Mouse (Mus musculus) kidney, postnatal 0 days (tissue): Measurements from ENCODE around the gene Npcd. TPM values are rescaled to one million over a fixed set of nuclear protein-coding genes. Genes with fewer than 3 reads are reported as not detected.

Experiments used
- ATAC-seq: fragments of 200-750 bp; cut with Nextera tagmentation; replicated peaks from 2 replicates; pipeline ENCODE4 v1.8.0; 2017; ENCODE audit warnings: low read depth, moderate number of reproducible peaks, moderate TSS enrichment, moderate library complexity; ENCODE audit not compliant: low FRiP score
- DNase-seq: peaks from one replicate; pipeline ENCODE4 v3.0.0-alpha.2; 2016; ENCODE audit warnings: low spot score
- H3K27ac ChIP-seq: fragments of 300-500 bp; sonication (generic); 2 replicates; pipeline ENCODE4 v1.5.1; 2014; ENCODE audit warnings: mild to moderate bottlenecking
- H3K27me3 ChIP-seq: fragments of 300-500 bp; sonication (generic); 2 replicates; pipeline ENCODE4 v1.6.1; 2014; ENCODE audit warnings: low read length, mixed read lengths; ENCODE audit not compliant: insufficient read depth
- H3K36me3 ChIP-seq: fragments of 300-500 bp; sonication (generic); 2 replicates; pipeline ENCODE4 v1.6.1; 2014; ENCODE audit warnings: low read length, mixed read lengths; ENCODE audit not compliant: insufficient read depth
- H3K4me1 ChIP-seq: fragments of 300-500 bp; sonication (generic); replicated peaks from 2 replicates; pipeline ENCODE4 v1.6.1; 2014; ENCODE audit warnings: antibody characterized with exemption, low read length, mixed read lengths; ENCODE audit not compliant: insufficient read depth
- H3K4me2 ChIP-seq: fragments of 300-500 bp; sonication (generic); 2 replicates; pipeline ENCODE4 v1.6.1; 2014; ENCODE audit warnings: mild to moderate bottlenecking, low read length, moderate library complexity, mixed read lengths
- H3K4me3 ChIP-seq: fragments of 300-500 bp; sonication (generic); replicated peaks from 2 replicates; pipeline ENCODE4 v1.5.1; 2014; ENCODE audit warnings: low read depth, low read length
- H3K9ac ChIP-seq: fragments of 300-500 bp; sonication (generic); 2 replicates; pipeline ENCODE4 v1.6.1; 2014; ENCODE audit warnings: low read depth, low read length
- H3K9me3 ChIP-seq: fragments of 300-500 bp; sonication (generic); replicated peaks from 2 replicates; pipeline ENCODE4 v1.6.1; 2016; ENCODE audit warnings: low read length, inconsistent platforms, mixed read lengths
- CTCF ChIP-seq: IDR thresholded peaks from 2 replicates; pipeline ENCODE4 v1.5.1; 2016; ENCODE audit warnings: antibody characterized with exemption, low read depth, mild to moderate bottlenecking, moderate library complexity
- WGBS: fragments of 180-500 bp; shearing (Covaris S2); extraction: QIAGEN DNeasy Blood & Tissue Kit; methylation state at CpG from one replicate; pipeline ENCODE4 v1.1.7; 2014; 5-methylcytosine and 5-hydroxymethylcytosine counted together
- polyA plus RNA-seq: library from polyadenylated mRNA; unstranded; fragments of >200 nt; fragmentation: Nextera tagmentation; extraction: Ambion mirVana; gene quantifications from 2 replicates; pipeline ENCODE4 v1.2.1, GENCODE M21; 2015

The Npcd gene
- polyA plus RNA-seq, 1 experiment from 2014 or later, result 0.28 TPM

DNA sequence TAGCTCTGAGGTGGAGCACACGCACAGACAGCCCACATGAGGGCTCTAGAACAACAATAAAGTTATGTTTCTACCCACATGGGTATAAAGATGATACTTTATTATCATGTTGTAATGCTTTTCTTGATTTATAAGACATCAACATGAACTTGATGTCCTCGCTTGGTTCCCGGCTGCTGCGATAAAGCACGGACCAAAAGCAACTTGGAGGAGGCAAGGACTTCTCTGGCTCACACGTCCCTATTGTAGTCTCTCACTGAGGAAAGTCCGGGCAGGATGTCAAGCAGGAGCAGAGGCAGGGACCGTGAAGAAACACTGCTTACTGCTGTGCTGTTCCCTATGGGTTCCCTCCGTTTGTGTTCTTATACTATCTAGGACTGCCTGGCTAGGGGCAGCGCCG lies 90.0 kb downstream of the Npcd start:
- 82% methylated on average over 11 of the region's 11 CpGs for WGBS
- Histone ChIP-seq H3K27ac (no peak overlapping the region), H3K36me3 (peaks cover 2% of the 10 kb centered on the region; the same call in 1 of the 2 replicates), H3K4me1 (peaks cover 7% of the 10 kb centered on the region; the same call in 1 of the 2 replicates), H3K9ac (no peak overlapping the region), H3K4me2 (no peak overlapping the region), H3K27me3 (no peaks in the 10 kb centered on the region), H3K4me3 (no peak overlapping the region), H3K9me3 (no peaks in the 10 kb centered on the region)
- DNase-seq (no peak), ATAC-seq (no peak)
- TF ChIP-seq CTCF, result no peak

DNA sequence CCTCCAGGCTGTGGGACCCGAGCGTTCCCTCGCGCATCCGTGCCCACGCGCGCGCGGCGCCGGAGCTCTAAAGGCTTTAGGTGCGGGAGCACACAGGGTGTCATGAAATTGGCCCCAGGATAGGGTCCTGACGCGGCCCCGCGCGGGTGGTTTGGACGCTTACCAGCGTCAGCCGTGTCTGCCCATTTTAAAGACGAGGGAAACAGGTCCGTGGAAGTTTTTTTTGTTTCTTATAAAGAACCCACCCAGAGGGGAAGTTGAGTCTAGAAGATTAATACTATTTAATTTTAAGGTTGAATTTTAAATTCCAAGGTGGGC lies 91.4 kb downstream of the Npcd start:
- peak overlapping the region; percentile 94 for H3K9ac ChIP-seq
- no peak for TF ChIP-seq CTCF
- H3K4me3 ChIP-seq, result peak overlapping the region; percentile 97
- under 1% methylated on average over 23 of the region's 23 CpGs for WGBS
- no peaks in the 10 kb centered on the region for H3K27me3 ChIP-seq
- no peaks in the 10 kb centered on the region for H3K9me3 ChIP-seq
- DNase-seq, result no peak
- H3K27ac ChIP-seq, result 0 out of 2 replicates have a peak overlapping the region, but pooled peaks have one; percentile 92
- peak overlapping the region; percentile 93 for H3K4me2 ChIP-seq
- no peak for ATAC-seq
- H3K36me3 ChIP-seq, result peaks cover 12% of the 10 kb centered on the region
- H3K4me1 ChIP-seq, result peaks cover 7% of the 10 kb centered on the region; the same call in 1 of the 2 replicates

DNA sequence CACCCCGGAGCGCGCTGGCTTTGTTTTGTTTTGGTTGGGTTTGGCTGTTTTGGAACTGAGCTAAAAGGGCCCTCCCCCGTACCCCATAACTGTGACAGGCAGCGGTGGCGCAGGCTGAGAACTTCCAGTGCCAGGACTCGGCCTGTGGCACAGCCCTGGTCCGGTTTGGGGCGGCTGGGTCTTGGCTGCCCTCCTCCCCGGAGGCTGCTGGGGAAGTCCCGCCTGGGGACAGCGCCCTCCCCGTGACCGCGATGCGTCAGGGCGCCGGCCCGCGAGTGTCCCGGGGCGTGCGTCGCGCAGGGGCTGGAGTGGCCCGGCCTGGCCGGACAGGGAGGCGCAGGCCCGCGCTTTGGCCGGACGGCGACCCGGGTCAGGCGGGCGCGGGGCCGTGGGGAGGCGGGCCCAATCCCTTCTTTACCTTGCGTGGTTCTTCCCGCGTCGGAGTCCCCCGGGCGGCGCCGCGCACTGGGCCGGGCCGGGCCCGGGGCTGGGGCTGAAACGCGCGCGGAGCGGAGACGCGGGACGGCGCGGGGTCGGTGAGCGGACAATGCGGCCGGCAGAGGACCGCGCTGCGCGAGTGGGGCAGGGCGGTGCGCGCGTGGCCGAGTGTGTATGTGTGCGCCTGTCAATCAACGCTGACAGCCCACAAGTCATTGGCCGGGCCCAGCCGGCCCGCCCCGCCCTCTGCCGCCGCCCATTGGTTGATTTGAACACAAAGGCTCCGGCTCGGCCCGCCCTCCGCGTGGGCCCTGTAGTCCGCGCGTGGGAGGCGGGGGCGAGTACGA lies 91.9 kb downstream of the Npcd start, which contains the start of gene Sun2:
Gene Sun2, minus strand, starts transcription at position 616 of the 785 bp plus-strand sequence.
- DNase-seq (peak; percentile 90), ATAC-seq (peak; percentile 91)
- peaks cover 16% of the 10 kb centered on the region for H3K36me3 ChIP-seq
- H3K27ac ChIP-seq, result peak within 1 kb of the TSS; percentile 92
- no peaks in the 10 kb centered on the region for H3K9me3 ChIP-seq
- WGBS, result under 1% methylated on average over 86 of the region's 93 CpGs
- H3K9ac ChIP-seq, result peak within 1 kb of the TSS; percentile 94
- 0 out of 2 replicates have a peak, but pooled peaks have one; percentile 8 for TF ChIP-seq CTCF
- H3K4me2 ChIP-seq, result peak within 1 kb of the TSS; percentile 93
- H3K4me3 ChIP-seq, result peak within 1 kb of the TSS; percentile 97
- peaks cover 7% of the 10 kb centered on the region; the same call in 1 of the 2 replicates for H3K4me1 ChIP-seq
- no peaks in the 10 kb centered on the region for H3K27me3 ChIP-seq

DNA sequence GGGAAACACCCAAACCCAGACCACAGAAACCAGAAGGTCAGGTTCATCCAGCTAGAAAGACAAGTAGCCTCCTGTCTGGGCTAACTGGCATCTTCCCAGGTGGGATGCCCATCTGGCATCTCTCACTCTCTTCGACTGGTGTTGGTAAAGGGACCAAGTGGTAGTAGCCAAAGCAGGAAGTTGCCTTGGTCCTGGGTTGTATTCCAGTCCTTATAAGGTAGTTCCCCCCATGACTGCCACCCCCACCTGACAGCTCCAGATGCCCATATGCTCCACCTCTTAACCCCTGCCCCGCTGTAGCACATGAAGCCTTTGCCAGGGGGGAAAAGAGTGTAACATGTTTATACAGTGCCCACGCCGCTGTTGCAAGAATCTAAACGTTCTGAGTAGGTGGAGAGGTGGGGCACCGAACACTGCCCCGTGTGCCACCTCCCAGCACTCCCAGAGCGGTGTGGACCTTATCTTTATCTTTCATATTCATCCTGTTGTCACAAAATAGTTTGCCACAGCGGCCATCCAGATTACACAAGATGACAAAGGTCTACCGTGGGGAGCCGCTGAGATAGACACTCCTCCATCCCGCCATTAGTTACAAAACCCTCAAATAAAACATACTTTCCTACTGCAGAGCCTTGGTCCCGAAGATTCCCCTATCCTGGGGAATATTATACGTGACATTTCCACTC lies 92.7 kb downstream of the Npcd start:
- H3K27me3 ChIP-seq, result no peaks in the 10 kb centered on the region
- H3K9me3 ChIP-seq, result no peaks in the 10 kb centered on the region
- H3K4me2 ChIP-seq, result peak overlapping the region; percentile 93
- no peak for TF ChIP-seq CTCF
- H3K4me3 ChIP-seq, result peak overlapping the region; percentile 97
- peak overlapping the region; percentile 92 for H3K27ac ChIP-seq
- H3K9ac ChIP-seq, result peak overlapping the region; percentile 94
- H3K4me1 ChIP-seq, result peaks cover 7% of the 10 kb centered on the region; the same call in 1 of the 2 replicates
- DNase-seq (peak; percentile 31), ATAC-seq (0 out of 2 replicates have a peak, but pooled peaks have one; percentile 5)
- 11% methylated on average over 14 of the region's 14 CpGs for WGBS
- peaks cover 24% of the 10 kb centered on the region for H3K36me3 ChIP-seq

DNA sequence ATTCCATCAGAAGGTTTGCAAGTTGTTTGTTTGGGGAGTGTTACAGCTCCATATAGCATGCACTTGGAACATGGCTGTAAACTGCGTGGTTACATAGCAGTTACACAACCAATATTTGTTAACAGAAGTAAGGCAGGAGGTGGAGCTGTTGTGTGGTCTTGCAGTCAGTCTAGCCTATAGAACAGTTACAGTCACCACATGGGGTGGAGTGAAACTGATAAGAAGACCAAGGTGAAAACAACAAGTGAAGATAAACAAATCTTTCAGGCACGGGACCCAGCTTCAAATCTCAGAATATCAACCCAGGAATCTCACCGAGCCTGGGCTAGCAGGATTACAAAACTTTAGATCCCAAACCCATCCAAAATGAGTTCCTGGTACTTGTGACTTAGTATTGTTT lies 93.3 kb downstream of the Npcd start:
- no peak for ATAC-seq
- 77% methylated on average over 3 of the region's 3 CpGs for WGBS
- Histone ChIP-seq H3K9ac (no peak overlapping the region), H3K4me2 (peak overlapping the region; percentile 93), H3K4me1 (peaks cover 7% of the 10 kb centered on the region; the same call in 1 of the 2 replicates), H3K4me3 (no peak overlapping the region), H3K27ac (no peak overlapping the region), H3K9me3 (no peaks in the 10 kb centered on the region), H3K27me3 (no peaks in the 10 kb centered on the region), H3K36me3 (peaks cover 24% of the 10 kb centered on the region)
- DNase-seq, result no peak
- no peak for TF ChIP-seq CTCF

Other genes with a start within 250 kb of the Npcd start
- 1.7 and 1.9 TPM in 2 replicates for gene Dmc1, start 229.1 kb downstream of the Npcd start, polyA plus RNA-seq
- 0.66 and 1.3 TPM in 2 replicates for gene Fam227a, start 175.3 kb downstream of the Npcd start, polyA plus RNA-seq
- gene Cby1, start 175.0 kb downstream of the Npcd start, polyA plus RNA-seq, result 51.7 and 52.7 TPM in 2 replicates
- 264 TPM in 2 replicates for gene Tomm22, start 163.4 kb downstream of the Npcd start, polyA plus RNA-seq
- 18.8 and 19.0 TPM in 2 replicates for gene Josd1, start 146.3 kb downstream of the Npcd start, polyA plus RNA-seq
- 24.3 and 26.9 TPM in 2 replicates for gene Gtpbp1, start 143.4 kb downstream of the Npcd start, polyA plus RNA-seq
- 3.5 and 4.0 TPM in 2 replicates for gene Sun2, start 91.7 kb downstream of the Npcd start, polyA plus RNA-seq
- gene Dnal4, start 56.4 kb downstream of the Npcd start, polyA plus RNA-seq, result 59.3 and 61.8 TPM in 2 replicates
- gene Nptxr, start 29.5 kb downstream of the Npcd start, polyA plus RNA-seq, result 1.1 and 1.4 TPM in 2 replicates
- gene Cbx6, start 451 bp upstream of the Npcd start, polyA plus RNA-seq, result 39.0 and 46.6 TPM in 2 replicates
- 26.1 and 26.4 TPM in 2 replicates for gene Apobec3, start 57.4 kb upstream of the Npcd start, polyA plus RNA-seq
- gene Cbx7, start 136.9 kb upstream of the Npcd start, polyA plus RNA-seq, result 4.5 and 4.6 TPM in 2 replicates
- gene Pdgfb, start 180.7 kb upstream of the Npcd start, polyA plus RNA-seq, result 6.5 and 6.8 TPM in 2 replicates